Mouse (Mus musculus) E14TG2a.4 (cell line): Measurements from ENCODE around the gene Nob1.

Experiments
- CTCF ChIP-seq: conservative IDR thresholded peaks from 2 replicates; pipeline ENCODE4 v1.5.1; 2014; ENCODE audit warnings: low read length
- NANOG ChIP-seq: IDR thresholded peaks from 2 replicates; pipeline ENCODE4 v1.6.1; 2014; ENCODE audit warnings: borderline replicate concordance, low read length, mixed read lengths
- POU5F1 ChIP-seq: IDR thresholded peaks from 2 replicates; pipeline ENCODE4 v1.6.1; 2014; ENCODE audit warnings: low read length, borderline replicate concordance

DNA sequence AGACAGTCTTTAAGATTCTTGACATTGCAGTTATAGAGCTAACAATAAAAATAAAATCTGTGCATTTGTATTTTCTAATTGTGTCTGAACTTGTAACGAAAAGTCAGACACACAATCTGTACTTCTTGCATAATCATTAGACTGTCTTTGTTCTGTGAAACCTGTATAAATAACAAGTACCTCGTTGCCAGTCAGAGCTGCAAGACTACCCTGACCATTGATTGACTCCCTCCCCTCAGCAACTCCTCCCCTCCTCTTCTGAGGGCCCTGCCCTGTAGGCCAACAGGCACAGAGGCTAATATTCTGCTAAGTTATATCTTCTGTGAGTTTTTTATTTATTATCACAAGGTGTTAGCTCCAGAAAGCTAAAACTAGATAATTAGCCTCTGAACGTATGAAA lies 18.9 kb downstream of the Nob1 start:
- TF ChIP-seq CTCF, result no peak
- TF ChIP-seq POU5F1, result no peak
- no peak for TF ChIP-seq NANOG
